Mouse (Mus musculus) MN1 (cell line): ENCODE measurements around the gene Rnh1.
A peak's percentile ranks its signal among the peaks of the same experiment; 100 is the strongest.

Source experiments
- DNase-seq: peaks from one replicate; pipeline ENCODE4 v3.0.0-alpha.2; 2016; ENCODE audit warnings: low spot score

Rnh1 gene

DNA sequence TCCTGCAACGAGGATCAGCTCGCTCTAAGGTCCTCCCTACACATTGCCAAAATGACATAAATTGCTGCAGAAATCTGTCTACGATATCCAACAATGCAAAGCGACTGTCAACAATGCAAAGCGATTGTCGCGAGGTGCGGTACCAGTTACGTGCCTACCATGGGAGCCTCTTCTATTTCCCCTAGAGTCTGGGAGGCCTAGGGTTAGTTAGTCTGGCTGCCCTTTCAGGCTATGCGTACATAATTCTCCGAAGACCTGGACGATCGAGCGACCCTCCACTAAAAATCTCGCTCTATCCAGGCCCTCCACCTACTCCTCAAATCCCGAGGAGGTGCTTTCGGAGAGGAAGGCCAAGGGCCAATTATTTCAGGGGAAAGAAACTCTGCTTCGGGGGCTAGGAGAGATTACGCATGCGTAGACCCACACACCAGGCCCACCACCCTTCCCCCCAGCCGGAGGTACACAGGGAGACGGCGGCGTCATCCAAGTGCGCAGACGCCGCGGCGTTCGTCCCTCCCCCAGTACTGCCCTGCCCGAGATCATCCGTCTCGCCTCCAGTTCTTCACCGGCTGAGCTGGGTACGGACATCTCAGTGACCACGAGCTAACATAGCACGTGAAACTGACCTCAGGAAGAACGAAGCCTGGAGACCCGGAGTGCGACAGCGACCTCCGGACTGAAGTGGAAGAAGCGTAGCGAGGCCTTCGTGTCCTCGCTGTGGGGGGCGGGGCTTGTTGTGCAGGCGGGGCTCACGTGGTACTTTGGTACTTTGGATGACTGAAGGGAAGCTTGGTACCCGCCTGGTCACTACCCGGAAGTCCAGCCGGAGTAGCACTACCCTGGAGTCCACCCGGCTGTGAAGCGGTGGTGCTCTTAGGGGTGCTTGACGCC lies at the start of gene Rnh1:
Gene Rnh1, minus strand, starts transcription at position 742 of the 891 bp plus-strand sequence.
- DNase-seq, result peak; percentile 93

DNA sequence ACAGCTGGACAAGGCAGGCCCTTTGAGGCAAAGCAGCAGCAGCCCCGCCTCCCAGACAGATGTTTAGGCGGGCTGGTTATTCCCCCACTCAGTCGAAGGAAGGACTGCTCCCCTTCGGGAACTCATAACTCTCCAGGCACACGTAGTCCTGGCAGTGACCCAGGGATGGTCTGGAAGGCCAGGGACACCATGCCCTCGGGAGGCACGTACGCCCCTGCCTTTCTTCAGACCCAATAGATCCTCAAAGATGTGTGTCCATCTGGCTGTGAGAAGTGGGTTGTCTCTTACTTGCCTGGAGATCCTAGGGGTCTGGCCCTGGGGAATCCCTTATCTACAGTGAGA lies 49.4 kb upstream of the Rnh1 start:
- no peak for DNase-seq

DNA sequence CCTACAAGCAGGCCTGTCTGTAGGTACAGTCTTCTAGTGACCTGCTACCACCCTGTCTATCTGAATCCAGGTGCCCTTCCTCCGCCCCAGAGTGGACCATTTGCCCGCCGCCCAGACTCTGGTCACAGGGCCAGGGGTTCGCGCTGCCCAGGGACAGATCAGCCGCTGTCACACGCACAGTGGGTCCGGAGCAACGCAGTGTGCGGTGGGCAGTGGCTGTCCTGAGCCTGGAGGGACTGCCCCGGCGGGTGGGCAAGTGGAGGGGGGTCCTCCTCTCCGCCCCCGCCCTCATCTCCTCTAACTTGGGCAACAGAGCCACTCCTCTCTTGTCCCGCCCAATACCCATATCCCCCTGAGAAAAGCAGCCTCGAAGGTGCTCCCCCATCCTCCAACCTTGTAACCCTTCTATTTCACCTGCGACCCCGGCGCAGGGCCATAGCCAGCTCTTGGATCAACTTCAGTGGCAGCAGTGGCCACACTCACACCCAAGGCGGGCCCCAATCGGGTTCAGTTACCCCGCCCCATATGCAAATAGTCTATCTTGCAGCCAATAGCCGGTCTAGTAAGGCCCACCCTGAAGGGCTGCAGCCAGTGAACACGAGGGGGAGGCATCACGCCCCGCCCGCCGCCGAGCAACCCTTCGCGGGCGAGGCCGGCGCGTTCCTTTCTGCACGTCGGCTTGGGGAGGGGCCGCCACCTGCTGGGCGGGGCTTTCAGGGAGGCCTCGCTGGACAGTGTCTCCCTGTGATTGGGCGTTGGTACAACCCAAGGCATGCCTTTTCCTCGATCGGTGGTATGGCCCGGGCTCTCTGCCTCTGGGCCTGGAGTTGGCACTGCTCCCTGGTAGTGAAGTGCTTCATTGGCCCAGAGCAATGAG lies 48.8 kb upstream of the Rnh1 start:
- DNase-seq, result peak; percentile 98

DNA sequence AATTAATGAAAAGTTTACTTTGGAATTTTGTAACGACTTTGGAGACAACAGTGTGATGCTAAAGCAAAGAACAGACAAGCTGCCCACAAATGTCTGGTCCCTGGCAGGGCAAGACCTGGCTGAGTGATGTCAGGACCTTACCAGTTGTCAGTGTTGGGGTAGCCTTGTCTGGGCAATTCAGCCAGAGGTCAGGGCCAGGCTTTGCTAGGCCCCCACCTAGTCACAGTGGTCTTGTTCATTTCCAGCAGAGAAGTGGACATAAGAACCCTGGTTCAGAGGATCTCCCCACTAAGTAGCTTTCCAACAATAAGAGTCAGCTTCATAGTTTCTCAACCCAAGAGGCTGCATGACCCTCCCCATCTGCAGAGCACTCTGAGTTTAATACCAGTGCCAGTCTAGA lies 47.7 kb upstream of the Rnh1 start:
- DNase-seq, result no peak

GRCm38 (mm10) chr7:141219558-141220099 lies 47.0 kb upstream of the Rnh1 start:
- no peak for DNase-seq

GRCm38 (mm10) chr7:141218557-141219133 lies 46.0 kb upstream of the Rnh1 start:
- DNase-seq, result no peak

- DNase-seq, result no peak
Measured at GRCm38 (mm10) chr7:141218141-141218540, 45.5 kb upstream of the Rnh1 start.

DNA sequence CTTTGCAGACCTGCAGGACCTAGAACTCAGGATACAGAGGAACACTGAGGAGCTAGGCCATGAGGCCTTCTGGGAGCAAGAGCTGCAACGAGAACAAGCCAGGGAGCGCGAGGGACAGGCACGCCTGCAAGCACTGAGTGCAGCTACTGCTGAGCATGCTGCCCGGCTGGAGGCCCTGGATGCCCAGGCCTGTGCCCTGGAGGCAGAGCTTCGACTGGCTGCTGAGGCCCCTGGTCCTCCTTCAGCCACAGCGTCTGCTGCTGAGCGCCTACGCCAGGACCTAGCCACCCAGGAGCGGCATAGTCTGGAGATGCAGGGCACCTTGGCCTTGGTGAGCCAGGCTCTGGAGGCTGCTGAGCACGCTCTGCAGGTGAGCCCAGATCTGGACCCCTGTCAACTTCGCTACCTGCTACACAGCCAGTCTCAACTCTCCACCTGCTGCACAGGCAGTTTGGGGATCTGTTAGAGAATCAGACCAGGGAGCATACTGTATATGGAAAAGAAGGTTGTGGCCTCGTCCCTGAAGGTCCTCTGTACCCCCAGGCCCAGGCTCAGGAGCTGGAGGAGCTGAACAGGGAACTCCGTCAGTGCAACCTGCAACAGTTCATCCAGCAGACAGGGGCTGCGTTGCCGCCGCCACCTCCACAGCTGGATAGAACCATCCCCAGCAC lies 44.8 kb upstream of the Rnh1 start:
- no peak for DNase-seq

DNA sequence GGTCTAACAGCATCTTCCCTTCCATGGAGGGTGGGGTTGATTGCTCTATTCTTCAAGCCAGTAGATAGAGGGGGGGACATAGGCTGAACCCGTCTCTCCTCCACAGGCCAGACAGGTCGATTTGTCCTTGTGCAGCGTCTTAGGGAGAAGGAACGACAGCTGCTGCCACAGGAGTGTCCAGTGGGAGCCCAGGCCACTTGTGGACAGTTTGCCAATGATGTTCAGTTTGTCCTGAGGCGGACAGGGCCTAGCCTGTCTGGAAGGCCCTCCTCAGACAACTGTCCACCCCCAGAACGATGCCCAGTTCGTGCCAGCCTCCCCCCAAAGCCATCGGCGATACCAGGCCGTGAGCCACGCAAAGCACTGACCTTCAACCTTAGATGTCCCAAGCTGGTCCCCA lies 44.2 kb upstream of the Rnh1 start:
- DNase-seq, result no peak

GRCm38 (mm10) chr7:141215880-141216733 lies 43.5 kb upstream of the Rnh1 start:
- peak; percentile 70 for DNase-seq

GRCm38 (mm10) chr7:141215101-141215879 lies 42.6 kb upstream of the Rnh1 start, which contains the start of gene Rassf7:
Gene Rassf7, plus strand, starts transcription at chr7:141215860.
- peak; percentile 94 for DNase-seq

GRCm38 (mm10) chr7:141214310-141214709 lies 41.7 kb upstream of the Rnh1 start:
- no peak for DNase-seq

DNA sequence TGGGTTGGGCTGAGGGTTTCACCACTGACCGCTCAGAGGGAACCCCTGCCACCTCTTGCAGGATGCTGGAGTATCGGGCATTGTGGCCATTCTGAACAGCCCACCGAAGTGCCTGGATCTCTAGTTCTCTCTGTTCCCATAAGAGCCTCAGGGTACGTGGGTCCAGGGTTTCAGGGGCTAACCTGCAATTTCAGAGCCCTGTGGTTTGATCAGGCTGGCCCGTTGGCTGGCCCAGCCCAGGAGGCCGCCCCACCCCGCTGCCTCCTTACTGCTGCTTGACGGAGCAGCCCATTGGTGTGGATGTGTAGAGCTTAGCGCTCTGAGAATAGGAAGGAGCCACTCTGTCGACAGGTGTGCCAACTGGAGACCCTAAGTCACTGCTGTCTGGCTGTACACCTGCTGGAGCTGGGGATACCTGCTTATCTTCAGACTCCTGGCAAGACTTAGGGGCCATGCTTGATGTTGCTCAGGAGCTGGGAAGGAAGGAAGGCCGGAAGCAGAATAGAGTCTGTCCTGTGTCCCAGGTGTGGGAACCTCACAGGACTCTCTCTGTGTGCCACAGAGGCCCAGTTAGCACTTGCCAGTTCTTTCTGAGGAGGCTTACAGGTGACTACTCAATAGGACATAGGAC lies 41.1 kb upstream of the Rnh1 start, which contains the start of gene Lmntd2:
Gene Lmntd2, minus strand, starts transcription at position 476 of the 631 bp plus-strand sequence.
- DNase-seq, result no peak

DNA sequence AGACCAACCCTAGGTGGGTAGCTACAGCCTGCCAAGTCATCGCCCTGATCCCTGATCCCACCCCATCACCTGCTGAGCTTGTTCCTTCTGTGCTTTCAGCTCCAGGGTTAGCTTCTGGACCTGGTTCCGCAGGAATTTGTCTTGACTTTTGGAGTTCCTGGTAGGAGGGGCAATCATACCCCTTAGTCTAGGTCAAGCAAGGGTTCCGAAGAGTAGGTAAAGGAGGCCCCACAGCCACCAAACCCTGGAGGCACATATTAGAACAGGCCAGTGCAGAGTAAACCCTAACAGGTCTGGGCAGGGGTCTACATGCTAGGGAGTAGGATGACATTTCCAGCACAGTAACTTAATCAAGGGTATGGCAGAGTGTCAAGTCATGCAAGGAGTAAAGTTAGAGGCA lies 40.5 kb upstream of the Rnh1 start:
- DNase-seq, result no peak

DNA sequence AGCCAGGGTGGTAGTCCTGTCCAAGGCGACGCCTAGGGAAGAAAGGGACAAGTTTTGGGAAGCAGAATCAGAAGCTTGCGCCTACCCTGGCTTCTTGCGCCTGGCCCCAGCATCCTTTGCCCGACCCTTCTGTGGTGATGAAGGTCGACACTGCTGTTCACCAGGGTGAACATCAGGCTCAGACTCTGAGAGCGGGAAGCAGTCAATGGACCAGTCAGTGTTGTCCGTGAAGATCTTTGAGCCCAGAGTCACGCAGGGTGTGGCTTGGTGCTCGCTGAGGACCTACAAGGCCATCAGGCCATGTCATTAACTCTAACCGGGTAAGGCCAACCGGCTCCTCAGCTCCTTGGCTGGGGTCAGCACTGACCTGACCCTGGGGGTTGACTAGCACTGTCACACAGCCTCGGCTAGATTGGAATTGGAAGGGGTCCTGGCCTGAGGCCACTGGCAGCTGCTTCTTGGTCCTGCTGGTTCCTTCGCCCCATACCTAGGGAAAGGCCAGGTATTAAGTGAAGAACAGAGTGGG lies 38.0 kb upstream of the Rnh1 start:
- no peak for DNase-seq

DNA sequence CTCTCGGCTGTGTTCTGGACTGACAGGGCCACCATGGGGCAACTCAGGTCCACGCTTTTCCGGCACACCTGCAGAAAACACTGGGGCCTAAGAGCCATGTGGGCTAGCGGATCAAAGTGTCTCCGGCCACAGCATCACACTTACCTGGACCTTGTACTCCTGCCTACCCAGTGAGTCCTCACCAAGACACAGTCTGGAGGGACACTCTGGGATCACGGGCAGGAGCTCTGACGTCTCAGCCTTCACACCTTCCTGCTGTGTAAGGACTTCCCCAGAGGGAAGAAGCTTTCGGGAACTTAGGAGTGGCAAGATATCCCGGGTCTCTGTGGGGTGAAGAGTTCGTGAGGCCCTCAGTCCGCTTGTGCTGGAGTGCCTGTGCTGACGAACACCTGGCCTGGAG lies 37.5 kb upstream of the Rnh1 start:
- no peak for DNase-seq

DNA sequence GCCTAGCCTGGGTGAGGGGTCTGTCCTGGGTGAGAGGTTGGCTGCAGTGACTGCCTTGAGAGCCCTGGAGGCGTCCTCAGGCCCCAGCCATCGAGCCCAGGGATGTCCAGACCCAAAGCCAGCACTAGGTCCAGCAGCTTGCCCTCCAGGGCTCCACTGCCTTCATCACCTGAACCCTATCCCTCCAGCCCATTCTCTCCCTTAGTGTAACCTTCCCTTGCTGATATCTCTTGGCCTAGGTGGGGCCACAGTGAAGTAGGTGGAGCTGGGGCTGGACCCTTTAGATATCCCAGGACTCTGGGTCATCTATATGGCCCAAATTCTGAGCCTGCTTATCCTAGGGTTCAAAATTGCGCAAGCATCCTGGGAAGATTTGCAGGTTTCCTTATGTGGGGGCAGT lies 36.9 kb upstream of the Rnh1 start:
- no peak for DNase-seq

- no peak for DNase-seq
Measured at GRCm38 (mm10) chr7:141206182-141206937, 33.7 kb upstream of the Rnh1 start.
